Mouse (Mus musculus): ENCODE data around the gene Cemip. TPM values are rescaled to one million over a fixed set of nuclear protein-coding genes. Genes with fewer than 3 reads are reported as not detected.

Gene Cemip
- total and polyA plus RNA-seq, 2 experiments = not detected

- no peak for DNase-seq (ENCODE audit: extremely low read depth, low read depth, low spot score)
- peaks cover 7% of the 10 kb centered on the region; the same call in 1 of the 2 replicates for H3K36me3 ChIP-seq (ENCODE audit: control insufficient read depth, insufficient read depth, low read length)
- no peaks in the 10 kb centered on the region for H3K27me3 ChIP-seq (ENCODE audit: control insufficient read depth, insufficient read depth, low read length)
- TF ChIP-seq CTCF (IDR thresholded peaks at IDR 0.05; ENCODE audit: low read depth, low read length) (no peak), POLR2A (IDR thresholded peaks at IDR 0.05; ENCODE audit: extremely low read depth, insufficient read depth, low read length) (no peak)
- WGBS = 65% methylated on average over 2 of the region's 2 CpGs
- H3K27ac ChIP-seq (replicated peaks; ENCODE audit: insufficient read depth, low read depth, low read length) = no peak overlapping the region
- peaks cover 28% of the 10 kb centered on the region; the same call in 1 of the 2 replicates for H3K79me2 ChIP-seq (ENCODE audit: control insufficient read depth, insufficient read depth, low read length)
- H3K4me1 ChIP-seq (ENCODE audit: control insufficient read depth, insufficient read depth, low read length) = peaks cover 46% of the 10 kb centered on the region
- H3K9ac ChIP-seq (ENCODE audit: low read depth, low read length) = no peak overlapping the region
- H3K4me3 ChIP-seq (ENCODE audit: insufficient read depth, low read depth, low read length) = no peak overlapping the region
Observed at GRCm38 (mm10) chr7:84115385-84115784, 29.1 kb upstream of the Cemip start.

GRCm38 (mm10) chr7:84114775-84115174 is 28.5 kb upstream of the Cemip start:
- Histone ChIP-seq H3K27me3 (ENCODE audit: control insufficient read depth, insufficient read depth, low read length) (no peaks in the 10 kb centered on the region), H3K27ac (replicated peaks; ENCODE audit: insufficient read depth, low read depth, low read length) (no peak overlapping the region), H3K36me3 (ENCODE audit: control insufficient read depth, insufficient read depth, low read length) (peaks cover 7% of the 10 kb centered on the region; the same call in 1 of the 2 replicates), H3K9ac (ENCODE audit: low read depth, low read length) (no peak overlapping the region), H3K79me2 (ENCODE audit: control insufficient read depth, insufficient read depth, low read length) (peaks cover 24% of the 10 kb centered on the region; the same call in 1 of the 2 replicates), H3K4me3 (ENCODE audit: insufficient read depth, low read depth, low read length) (no peak overlapping the region), H3K4me1 (ENCODE audit: control insufficient read depth, insufficient read depth, low read length) (peaks cover 42% of the 10 kb centered on the region)
- TF ChIP-seq POLR2A (IDR thresholded peaks at IDR 0.05; ENCODE audit: extremely low read depth, insufficient read depth, low read length) (no peak), CTCF (IDR thresholded peaks at IDR 0.05; ENCODE audit: low read depth, low read length) (no peak)
- 79% methylated on average over 3 of the region's 3 CpGs for WGBS
- DNase-seq (ENCODE audit: extremely low read depth, low read depth, low spot score) = no peak

- Histone ChIP-seq H3K27ac (replicated peaks; ENCODE audit: insufficient read depth, low read depth, low read length) (peak overlapping the region; percentile 9; the same call in 1 of the 2 replicates), H3K36me3 (ENCODE audit: control insufficient read depth, insufficient read depth, low read length) (peaks cover 11% of the 10 kb centered on the region; the same call in 1 of the 2 replicates), H3K4me3 (ENCODE audit: insufficient read depth, low read depth, low read length) (no peak overlapping the region), H3K79me2 (ENCODE audit: control insufficient read depth, insufficient read depth, low read length) (peaks cover 17% of the 10 kb centered on the region; the same call in 1 of the 2 replicates), H3K27me3 (ENCODE audit: control insufficient read depth, insufficient read depth, low read length) (no peaks in the 10 kb centered on the region), H3K9ac (ENCODE audit: low read depth, low read length) (no peak overlapping the region), H3K4me1 (ENCODE audit: control insufficient read depth, insufficient read depth, low read length) (peaks cover 31% of the 10 kb centered on the region)
- WGBS = 57% methylated on average over 8 of the region's 8 CpGs
- no peak for DNase-seq (ENCODE audit: extremely low read depth, low read depth, low spot score)
- TF ChIP-seq POLR2A (IDR thresholded peaks at IDR 0.05; ENCODE audit: extremely low read depth, insufficient read depth, low read length) = no peak
- TF ChIP-seq CTCF (IDR thresholded peaks at IDR 0.05; ENCODE audit: low read depth, low read length) = no peak
Observed at GRCm38 (mm10) chr7:84113035-84113390, 26.7 kb upstream of the Cemip start.

GRCm38 (mm10) chr7:84112351-84113034 is 26.2 kb upstream of the Cemip start:
- 22% methylated on average over 6 of the region's 6 CpGs for WGBS
- peaks cover 11% of the 10 kb centered on the region; the same call in 1 of the 2 replicates for H3K36me3 ChIP-seq (ENCODE audit: control insufficient read depth, insufficient read depth, low read length)
- H3K4me3 ChIP-seq (ENCODE audit: insufficient read depth, low read depth, low read length) = no peak overlapping the region
- H3K9ac ChIP-seq (ENCODE audit: low read depth, low read length) = no peak overlapping the region
- H3K4me1 ChIP-seq (ENCODE audit: control insufficient read depth, insufficient read depth, low read length) = peaks cover 30% of the 10 kb centered on the region
- H3K27ac ChIP-seq (replicated peaks; ENCODE audit: insufficient read depth, low read depth, low read length) = peak overlapping the region; percentile 91
- no peaks in the 10 kb centered on the region for H3K27me3 ChIP-seq (ENCODE audit: control insufficient read depth, insufficient read depth, low read length)
- DNase-seq (ENCODE audit: extremely low read depth, low read depth, low spot score) = peak; percentile 91
- peaks cover 17% of the 10 kb centered on the region; the same call in 1 of the 2 replicates for H3K79me2 ChIP-seq (ENCODE audit: control insufficient read depth, insufficient read depth, low read length)
- no peak for TF ChIP-seq CTCF (IDR thresholded peaks at IDR 0.05; ENCODE audit: low read depth, low read length)
- TF ChIP-seq POLR2A (IDR thresholded peaks at IDR 0.05; ENCODE audit: extremely low read depth, insufficient read depth, low read length) = no peak

GRCm38 (mm10) chr7:84111716-84112350 is 25.5 kb upstream of the Cemip start:
- 18% methylated on average over 10 of the region's 10 CpGs for WGBS
- H3K4me3 ChIP-seq (ENCODE audit: insufficient read depth, low read depth, low read length) = no peak overlapping the region
- H3K4me1 ChIP-seq (ENCODE audit: control insufficient read depth, insufficient read depth, low read length) = peaks cover 30% of the 10 kb centered on the region
- peak; percentile 93 for DNase-seq (ENCODE audit: extremely low read depth, low read depth, low spot score)
- TF ChIP-seq CTCF (IDR thresholded peaks at IDR 0.05; ENCODE audit: low read depth, low read length) (no peak), POLR2A (IDR thresholded peaks at IDR 0.05; ENCODE audit: extremely low read depth, insufficient read depth, low read length) (no peak)
- no peaks in the 10 kb centered on the region for H3K27me3 ChIP-seq (ENCODE audit: control insufficient read depth, insufficient read depth, low read length)
- H3K27ac ChIP-seq (replicated peaks; ENCODE audit: insufficient read depth, low read depth, low read length) = peak overlapping the region; percentile 91
- peaks cover 11% of the 10 kb centered on the region; the same call in 1 of the 2 replicates for H3K36me3 ChIP-seq (ENCODE audit: control insufficient read depth, insufficient read depth, low read length)
- H3K9ac ChIP-seq (ENCODE audit: low read depth, low read length) = 0 out of 2 replicates have a peak overlapping the region, but pooled peaks have one; percentile 2
- H3K79me2 ChIP-seq (ENCODE audit: control insufficient read depth, insufficient read depth, low read length) = peaks cover 17% of the 10 kb centered on the region; the same call in 1 of the 2 replicates

All from liver, adult 2 months (tissue).